Mouse (Mus musculus) cerebellum, adult 2 months (tissue): Measurements from ENCODE around the gene Mgat4b.

Source experiments
- CTCF ChIP-seq: fragments of 200-500 bp; IDR thresholded peaks from 2 replicates; pipeline ENCODE4 v1.5.1; 2011; ENCODE audit warnings: low read depth, mild to moderate bottlenecking, control low read depth, low read length, moderate library complexity, borderline replicate concordance; ENCODE audit not compliant: insufficient read depth
- POLR2A ChIP-seq: fragments of 200-500 bp; IDR thresholded peaks from 2 replicates; pipeline ENCODE4 v1.6.1; 2011; ENCODE audit warnings: low read length, control low read depth, borderline replicate concordance; ENCODE audit not compliant: insufficient read depth

DNA sequence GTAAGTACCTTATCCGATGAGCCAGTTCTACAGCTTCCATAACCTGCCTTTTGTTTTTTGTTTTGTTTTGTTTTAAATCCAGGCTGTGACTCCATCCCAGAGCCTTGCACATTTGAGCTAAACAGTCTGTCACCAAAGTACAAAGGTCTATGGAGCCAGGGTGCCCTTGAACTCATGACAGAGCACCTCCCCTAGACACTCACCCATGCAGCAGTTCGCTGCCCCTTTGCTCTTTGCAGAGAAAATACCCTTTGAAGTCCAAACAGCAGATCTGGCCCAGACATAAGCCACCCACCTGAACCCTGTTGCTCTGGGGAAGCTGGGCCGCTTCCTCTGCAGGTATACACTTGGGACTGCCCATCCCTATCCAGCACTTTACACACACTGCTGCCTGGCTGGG is 9.1 kb upstream of the Mgat4b start:
- TF ChIP-seq POLR2A (no peak), CTCF (no peak)
